Mouse (Mus musculus) layer of hippocampus, postnatal 10 days (tissue): Measurements from ENCODE around the gene Gtpbp1. TPM values are rescaled to one million over a fixed set of nuclear protein-coding genes. Genes with fewer than 3 reads are reported as not detected.

Experiments
- DNase-seq, 2 experiments: peaks; one replicate each; pipeline ENCODE4 v3.0.0; 2021; ENCODE audit warnings: low spot score in 2 of 2
- total RNA-seq, 2 experiments: library from RNA; stranded (reverse); gene quantifications; 2 replicates each; pipeline ENCODE4 v1.2.3; 2021

Gene Gtpbp1
- total RNA-seq, 2 experiments from 2014 or later, result 42.5 to 46.8 TPM

GRCm38 (mm10) chr15:79751772-79752171 is 61.1 kb downstream of the Gtpbp1 start:
- no peak for DNase-seq

- peak; percentile 85 to 88 for DNase-seq
Measured at GRCm38 (mm10) chr15:79752742-79753419, 62.2 kb downstream of the Gtpbp1 start.

- DNase-seq, result no peak
Measured at GRCm38 (mm10) chr15:79753420-79753752, 62.7 kb downstream of the Gtpbp1 start.

- no peak for DNase-seq
Measured at GRCm38 (mm10) chr15:79753873-79754272, 63.2 kb downstream of the Gtpbp1 start.

- no peak for DNase-seq
Measured at GRCm38 (mm10) chr15:79755176-79755575, 64.5 kb downstream of the Gtpbp1 start.

GRCm38 (mm10) chr15:79755977-79756625 is 65.5 kb downstream of the Gtpbp1 start:
- no peak for DNase-seq

- no peak for DNase-seq
Measured at GRCm38 (mm10) chr15:79757118-79757517, 66.5 kb downstream of the Gtpbp1 start.

GRCm38 (mm10) chr15:79760956-79761355 is 70.3 kb downstream of the Gtpbp1 start:
- DNase-seq, result no peak

- no peak for DNase-seq
Measured at GRCm38 (mm10) chr15:79763001-79763400, 72.4 kb downstream of the Gtpbp1 start.

GRCm38 (mm10) chr15:79763601-79764246 is 73.1 kb downstream of the Gtpbp1 start:
- DNase-seq, result no peak

- DNase-seq, result no peak
Measured at GRCm38 (mm10) chr15:79764539-79765267, 74.1 kb downstream of the Gtpbp1 start.

- no peak for DNase-seq
Measured at GRCm38 (mm10) chr15:79765361-79765760, 74.7 kb downstream of the Gtpbp1 start.

- no peak for DNase-seq
Measured at GRCm38 (mm10) chr15:79766168-79766567, 75.5 kb downstream of the Gtpbp1 start.

- DNase-seq, result no peak
Measured at GRCm38 (mm10) chr15:79766586-79767071, 76.0 kb downstream of the Gtpbp1 start.

- DNase-seq, result no peak
Measured at GRCm38 (mm10) chr15:79767327-79767961, 76.8 kb downstream of the Gtpbp1 start.

GRCm38 (mm10) chr15:79768302-79768701 is 77.7 kb downstream of the Gtpbp1 start:
- DNase-seq, result no peak

- no peak for DNase-seq
Measured at GRCm38 (mm10) chr15:79770629-79771240, 80.1 kb downstream of the Gtpbp1 start.
